Mouse (Mus musculus) adrenal gland, postnatal 4 days (tissue): ENCODE results near the gene Kmt2d. TPM values are rescaled to one million over a fixed set of nuclear protein-coding genes. Genes with fewer than 3 reads are reported as not detected.
"Not testable (repeated sequence)": the region's sequence is repeated elsewhere in the genome, so short reads cannot be mapped to it uniquely, and the experiment has no call there.

Experiments used
- DNase-seq, 2 experiments: peaks; one replicate each; pipeline ENCODE4 v3.0.0; 2021 to 2022; ENCODE audit warnings: low spot score in 2 of 2, mixed read lengths in 2 of 2
- total RNA-seq, 2 experiments: library from RNA; stranded (reverse); gene quantifications; 2 replicates each; pipeline ENCODE4 v1.2.3; 2021

The Kmt2d gene
- total RNA-seq, 2 experiments from 2014 or later, result 68.9 to 71.5 TPM

- no peak for DNase-seq
Observed at GRCm38 (mm10) chr15:98833281-98833680, 37.7 kb downstream of the Kmt2d start.

- DNase-seq, result no peak
Observed at GRCm38 (mm10) chr15:98832161-98833058, 38.6 kb downstream of the Kmt2d start.

GRCm38 (mm10) chr15:98831684-98832035 lies 39.3 kb downstream of the Kmt2d start:
- DNase-seq, result no peak

DNA sequence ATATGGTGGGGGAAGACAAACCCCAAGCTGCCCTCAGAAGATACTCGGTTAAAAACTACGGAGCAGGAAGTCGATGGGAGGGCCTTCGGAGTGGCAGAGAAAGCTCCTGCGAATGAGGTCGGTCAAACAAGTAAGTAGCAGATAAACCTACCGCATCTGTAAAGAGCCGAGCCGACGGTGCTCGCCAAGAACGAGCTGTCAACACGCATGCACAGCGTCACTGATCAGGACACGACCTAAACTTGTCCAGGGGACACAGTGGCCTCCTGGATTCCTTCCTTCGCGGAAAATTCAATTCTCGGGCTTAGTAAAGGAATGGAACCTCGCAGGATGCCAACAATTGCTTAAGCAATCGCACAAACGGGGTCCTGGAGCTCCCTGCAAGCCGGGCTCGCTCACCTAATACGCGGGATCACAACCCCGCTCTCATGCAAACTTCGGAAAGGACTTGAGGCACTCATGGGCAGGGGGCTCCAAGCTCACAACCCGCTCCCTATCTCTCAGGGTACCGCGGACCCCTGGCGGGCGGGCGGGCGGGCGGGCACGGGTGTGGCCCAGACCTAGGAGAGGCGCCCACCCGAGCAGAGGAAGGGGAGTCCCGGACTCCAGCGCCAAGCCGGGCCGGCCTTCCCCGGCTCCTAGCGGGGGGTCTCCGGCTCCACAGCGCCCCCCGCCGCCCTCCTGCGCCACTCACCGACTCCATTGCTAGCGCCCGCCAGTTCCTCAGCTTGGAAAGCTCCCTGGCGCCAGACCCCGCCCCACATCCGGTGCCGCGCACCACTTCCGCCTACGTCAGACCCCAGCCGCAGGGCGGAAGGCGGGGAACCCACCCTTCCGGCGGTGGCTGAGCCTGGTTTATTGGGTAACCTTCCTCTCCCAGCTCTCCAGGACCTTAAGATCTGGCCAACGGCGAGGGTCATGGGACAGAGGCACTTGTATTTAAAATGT lies 40.0 kb downstream of the Kmt2d start, which contains the start of gene Prkag1:
Gene Prkag1, minus strand, starts transcription at position 786 of the 948 bp plus-strand sequence.
- DNase-seq, result peak; percentile 95

DNA sequence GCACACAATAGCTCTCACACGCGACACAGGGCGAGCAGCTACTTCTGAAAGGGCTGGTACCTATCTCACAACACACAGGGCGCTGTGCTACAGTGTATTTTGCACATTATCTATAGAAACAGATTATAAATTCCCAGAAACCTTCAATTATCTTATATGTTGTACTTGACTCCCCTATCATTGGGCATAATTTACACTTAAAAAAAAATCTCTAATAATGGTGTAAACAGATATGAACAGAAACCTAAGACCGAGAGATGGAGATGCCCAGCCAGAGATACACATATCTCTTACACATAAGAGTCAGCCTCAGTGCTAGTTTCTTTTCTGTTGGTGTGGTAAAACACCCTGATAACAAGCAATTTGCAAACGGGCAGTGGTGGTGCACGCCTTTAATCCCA lies 43.4 kb downstream of the Kmt2d start:
- DNase-seq, result no peak

- no peak for DNase-seq
Observed at GRCm38 (mm10) chr15:98823434-98823833, 47.6 kb downstream of the Kmt2d start.

- no peak for DNase-seq
Observed at GRCm38 (mm10) chr15:98822147-98822546, 48.9 kb downstream of the Kmt2d start.

GRCm38 (mm10) chr15:98821403-98821802 lies 49.6 kb downstream of the Kmt2d start:
- no peak for DNase-seq

- DNase-seq, result no peak
Observed at GRCm38 (mm10) chr15:98820937-98821336, 50.1 kb downstream of the Kmt2d start.

GRCm38 (mm10) chr15:98818171-98818570 lies 52.8 kb downstream of the Kmt2d start:
- DNase-seq, result no peak

- DNase-seq, result no peak
Observed at GRCm38 (mm10) chr15:98812741-98813424, 58.1 kb downstream of the Kmt2d start.

GRCm38 (mm10) chr15:98810212-98810611 lies 60.8 kb downstream of the Kmt2d start:
- DNase-seq, result not testable (repeated sequence)

DNA sequence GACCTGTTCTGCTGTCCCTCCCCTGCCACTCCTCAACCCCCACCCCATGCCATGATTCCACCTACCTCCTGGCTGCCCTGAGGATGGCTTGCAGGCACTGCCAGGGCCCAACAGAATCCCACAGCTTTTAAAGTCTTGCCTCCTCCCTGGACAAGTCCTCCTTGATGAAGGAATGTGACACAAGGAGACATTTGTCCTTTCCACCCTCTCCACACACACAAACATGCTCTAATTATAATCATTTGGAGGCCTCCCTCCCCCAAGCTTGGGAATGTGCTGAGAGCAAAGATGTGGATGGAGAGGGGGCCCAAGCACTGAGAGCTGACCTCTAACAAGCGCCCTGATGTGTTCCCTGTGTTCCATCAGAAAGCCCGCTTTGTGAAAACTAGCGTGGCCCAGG lies 61.6 kb downstream of the Kmt2d start, which contains the start of gene Ddn:
Gene Ddn, minus strand, starts transcription at position 101 of the 400 bp plus-strand sequence.
- DNase-seq, result no peak

DNA sequence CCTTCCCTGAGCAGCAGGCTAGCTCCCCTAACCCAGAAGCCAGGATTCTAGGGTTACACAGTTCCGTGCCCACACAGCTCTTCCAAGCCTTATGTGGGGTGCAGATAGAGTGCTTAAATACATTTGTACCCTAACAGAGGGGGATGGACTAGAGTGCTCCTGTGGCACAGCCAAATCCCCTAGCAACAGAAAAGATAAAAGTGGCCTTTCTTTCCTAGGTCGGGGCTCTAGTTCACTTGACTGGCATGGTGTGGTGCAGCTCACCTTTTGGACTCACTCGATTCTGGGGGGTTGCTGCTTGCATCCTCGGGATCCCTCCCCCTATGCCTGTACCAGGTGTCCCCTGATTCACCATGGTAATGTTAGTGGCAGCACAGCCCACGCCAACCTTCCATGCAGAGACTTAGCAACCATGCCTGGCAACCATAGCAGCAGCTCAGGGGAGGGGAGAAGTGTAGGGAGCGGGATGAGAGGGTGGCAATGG lies 62.3 kb downstream of the Kmt2d start:
- DNase-seq, result no peak

DNA sequence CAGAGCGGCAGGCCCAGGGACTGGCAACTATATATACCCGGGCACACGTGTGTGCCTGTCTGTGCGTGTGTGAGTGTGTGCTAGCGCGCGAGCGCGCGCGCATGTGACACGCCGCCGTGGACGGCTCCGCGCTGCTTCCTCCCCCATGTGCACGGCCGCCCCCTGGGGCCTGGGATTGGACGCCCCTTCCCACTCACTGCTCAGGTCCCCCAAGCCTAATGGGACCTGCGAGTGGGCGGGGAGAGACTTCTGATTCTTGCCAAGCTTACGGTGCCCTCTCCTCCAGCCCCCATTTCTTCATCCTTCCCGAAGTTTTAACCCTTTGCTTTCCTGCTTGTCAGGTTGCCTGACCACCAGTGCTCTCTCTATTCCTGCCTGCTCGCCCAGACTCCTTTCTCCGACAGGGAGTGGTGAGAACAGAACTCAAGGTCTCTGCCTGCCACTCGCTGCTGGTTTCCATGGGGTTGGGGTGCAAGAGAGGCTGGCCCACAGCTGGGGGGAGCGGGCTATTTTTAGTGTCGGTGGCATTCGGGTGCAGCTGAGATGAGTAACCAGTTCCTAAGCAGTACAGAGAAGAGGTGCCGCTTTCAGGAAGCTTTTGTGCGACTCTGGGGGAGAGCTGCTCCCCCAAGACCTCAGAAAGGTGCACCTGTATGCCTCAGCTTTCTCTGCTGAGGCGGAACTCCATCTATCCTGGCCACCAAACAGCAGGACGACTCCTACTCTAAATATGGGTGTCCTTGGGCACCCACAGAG lies 62.9 kb downstream of the Kmt2d start:
- DNase-seq, result no peak

DNA sequence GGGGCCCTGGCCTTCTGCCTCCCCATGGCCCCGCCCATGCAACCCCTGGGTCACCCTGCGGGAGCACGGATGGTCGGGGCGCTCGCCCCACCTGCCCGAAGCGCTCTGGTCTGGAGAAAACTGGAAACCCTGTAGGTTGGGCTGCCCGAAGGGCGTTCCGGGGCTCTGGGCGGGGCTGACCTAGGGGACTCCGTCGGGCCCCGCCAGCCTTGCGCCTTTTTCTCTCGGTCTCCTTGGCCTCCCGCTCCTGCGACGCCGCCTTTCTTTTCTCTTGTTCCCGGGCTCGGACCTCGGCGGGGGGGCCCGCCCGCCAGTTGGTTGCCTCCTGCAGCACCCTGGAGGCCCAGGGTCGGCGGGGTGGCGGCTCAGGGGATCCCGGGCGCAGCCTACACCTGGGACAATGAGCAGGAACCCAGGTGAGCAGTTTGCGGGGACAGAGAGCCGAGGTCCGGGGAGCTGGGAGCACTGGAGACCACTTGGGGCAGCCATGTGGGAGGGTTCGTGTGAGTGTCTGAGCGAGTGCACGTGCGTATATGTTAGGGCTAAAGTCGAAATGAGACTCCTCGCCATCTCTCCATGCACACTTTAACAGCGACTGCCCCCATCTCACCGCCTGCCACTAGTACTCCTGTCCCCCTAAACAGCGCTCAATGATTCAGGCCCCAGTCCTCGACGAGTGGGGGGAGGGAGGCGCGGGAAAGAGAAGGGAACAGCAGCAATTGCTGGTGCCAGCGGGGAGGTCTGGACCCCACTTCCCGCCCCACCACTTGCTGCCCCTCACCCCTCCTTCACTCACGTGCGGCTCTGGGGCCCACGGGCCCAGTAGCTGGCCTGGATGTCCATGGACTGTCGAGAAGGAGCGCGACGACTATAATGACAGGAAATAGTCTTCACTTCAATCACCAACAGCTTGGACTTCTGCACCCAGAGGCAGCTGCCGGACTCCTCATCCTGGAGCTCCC lies 63.9 kb downstream of the Kmt2d start:
- no peak for DNase-seq

DNA sequence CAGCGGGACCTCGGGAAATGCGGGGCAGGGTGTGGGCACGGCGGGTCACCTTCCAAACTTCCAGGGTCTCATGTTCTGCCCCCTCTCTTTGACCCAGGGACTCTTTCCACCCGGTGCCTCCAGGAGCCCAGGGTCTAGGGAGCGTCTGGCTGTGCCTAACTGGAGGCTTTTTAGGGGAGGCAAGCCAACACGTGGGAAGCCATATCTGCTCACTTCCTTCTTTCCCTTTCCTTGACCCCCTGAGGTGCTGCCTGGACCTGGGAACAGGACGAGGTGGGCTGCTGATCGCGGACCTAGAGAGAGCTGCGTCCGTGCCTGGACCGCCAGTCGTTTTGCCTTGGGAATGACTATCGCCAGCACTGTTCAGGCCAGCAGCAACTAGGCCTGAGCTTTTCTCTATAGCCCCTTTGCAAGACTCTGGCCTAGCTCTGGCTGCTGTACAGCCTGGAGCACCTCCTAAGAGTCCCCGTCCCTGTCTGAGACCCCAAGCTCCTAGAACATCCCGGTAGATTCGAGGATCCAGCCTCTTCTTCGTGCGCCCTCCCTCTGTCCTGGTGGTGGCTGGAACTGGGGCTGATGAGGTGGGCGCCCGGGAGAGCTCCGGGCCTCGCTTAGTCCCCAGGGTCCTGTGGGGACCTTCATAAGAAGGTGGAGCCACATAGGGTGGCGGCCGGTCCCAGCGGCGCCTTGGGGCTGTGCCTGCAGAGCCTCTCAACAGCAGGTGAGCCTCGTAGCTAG lies 64.8 kb downstream of the Kmt2d start:
- no peak for DNase-seq

- DNase-seq, result peak in 1 of 2 experiments; percentile 60
Observed at GRCm38 (mm10) chr15:98805324-98806040, 65.5 kb downstream of the Kmt2d start.
